Mouse (Mus musculus): ENCODE data around the gene Nrsn1.

- TF ChIP-seq CTCF (IDR thresholded peaks at IDR 0.05), result no peak
- TF ChIP-seq POLR2A (IDR thresholded peaks at IDR 0.05; ENCODE audit: insufficient read depth, low read depth, low read length), result no peak
- no peak for TF ChIP-seq EP300 (IDR thresholded peaks at IDR 0.05; ENCODE audit: insufficient read depth, low read depth, low read length)
These were observed 4.7 kb upstream of the Nrsn1 start for GRCm38 (mm10) chr13:25274934-25275565.
